Mouse (Mus musculus) megakaryocyte, embryonic 14.5 days (primary cell): ENCODE results near the gene Klhl32.

ENCODE experiments used
- FLI1 ChIP-seq: IDR thresholded peaks from 2 replicates; pipeline ENCODE4 v1.6.1; 2012; ENCODE audit warnings: low read length, inconsistent platforms, mixed read lengths
- GATA1 ChIP-seq: IDR thresholded peaks from 3 replicates; pipeline ENCODE4 v1.6.1; 2012; ENCODE audit warnings: mixed read lengths, low read length, inconsistent platforms, borderline replicate concordance

GRCm38 (mm10) chr4:24630430-24630829 lies 220.5 kb downstream of the Klhl32 start:
- no peak for TF ChIP-seq GATA1
- TF ChIP-seq FLI1 = no peak
